Mouse (Mus musculus) hindbrain, postnatal 0 days (tissue): ENCODE results near the gene Gm14147. TPM values are rescaled to one million over a fixed set of nuclear protein-coding genes. Genes with fewer than 3 reads are reported as not detected.
"Not testable (repeated sequence)": the region's sequence is repeated elsewhere in the genome, so short reads cannot be mapped to it uniquely, and the experiment has no call there.

ENCODE experiments used
- ATAC-seq: fragments of 200-750 bp; cut with Nextera tagmentation; 2 replicates; pipeline ENCODE4 v1.8.0; 2017; ENCODE audit warnings: mild to moderate bottlenecking, moderate TSS enrichment, moderate library complexity
- DNase-seq: peaks from one replicate; pipeline ENCODE4 v3.0.0-alpha.2; 2015; ENCODE audit warnings: low spot score
- H3K27ac ChIP-seq: fragments of 300-500 bp; sonication (generic); 2 replicates; pipeline ENCODE4 v1.5.1; 2014; ENCODE audit warnings: mild to moderate bottlenecking
- H3K27me3 ChIP-seq: fragments of 300-500 bp; sonication (generic); 2 replicates; pipeline ENCODE4 v1.6.1; 2014; ENCODE audit warnings: low read length, mixed read lengths; ENCODE audit not compliant: insufficient read depth
- H3K36me3 ChIP-seq: fragments of 300-500 bp; sonication (generic); 2 replicates; pipeline ENCODE4 v1.6.1; 2014; ENCODE audit warnings: low read length, mixed read lengths; ENCODE audit not compliant: insufficient read depth
- H3K4me1 ChIP-seq: fragments of 300-500 bp; sonication (generic); 2 replicates; pipeline ENCODE4 v1.6.1; 2014; ENCODE audit warnings: antibody characterized with exemption, low read length, mixed read lengths; ENCODE audit not compliant: insufficient read depth
- H3K4me2 ChIP-seq: fragments of 300-500 bp; sonication (generic); 2 replicates; pipeline ENCODE4 v1.6.1; 2014; ENCODE audit warnings: low read depth, mild to moderate bottlenecking, low read length, moderate library complexity, mixed read lengths
- H3K4me3 ChIP-seq: fragments of 300-500 bp; sonication (generic); 2 replicates; pipeline ENCODE4 v1.5.1; 2014; ENCODE audit warnings: low read length
- H3K9ac ChIP-seq: fragments of 300-500 bp; sonication (generic); replicated peaks from 2 replicates; pipeline ENCODE4 v1.6.1; 2014; ENCODE audit warnings: mild to moderate bottlenecking, low read length, moderate library complexity, mixed read lengths
- H3K9me3 ChIP-seq: fragments of 300-500 bp; sonication (generic); 2 replicates; pipeline ENCODE4 v1.6.1; 2016; ENCODE audit warnings: low read length, mixed read lengths
- CTCF ChIP-seq: IDR thresholded peaks from 2 replicates; pipeline ENCODE4 v1.5.1; 2016; ENCODE audit warnings: antibody characterized with exemption, control low read depth, low read depth
- WGBS: fragments of 180-500 bp; shearing (Covaris S2); extraction: QIAGEN DNeasy Blood & Tissue Kit; methylation state at CpG from one replicate; pipeline ENCODE4 v1.1.7; 2014; 5-methylcytosine and 5-hydroxymethylcytosine counted together
- polyA plus RNA-seq: library from polyadenylated mRNA; unstranded; fragments of >200 nt; fragmentation: Nextera tagmentation; extraction: Ambion mirVana; gene quantifications from 2 replicates; pipeline ENCODE4 v1.2.1, GENCODE M21; 2015
- total RNA-seq: library from RNA; depleted of rRNA; stranded (reverse); fragments of >200 nt; gene quantifications from 2 replicates; pipeline ENCODE4 v1.2.3, GENCODE M21; 2014; rRNA removed

The Gm14147 gene
- total RNA-seq (not detected in 2 replicates), polyA plus RNA-seq (not detected in 2 replicates)

DNA sequence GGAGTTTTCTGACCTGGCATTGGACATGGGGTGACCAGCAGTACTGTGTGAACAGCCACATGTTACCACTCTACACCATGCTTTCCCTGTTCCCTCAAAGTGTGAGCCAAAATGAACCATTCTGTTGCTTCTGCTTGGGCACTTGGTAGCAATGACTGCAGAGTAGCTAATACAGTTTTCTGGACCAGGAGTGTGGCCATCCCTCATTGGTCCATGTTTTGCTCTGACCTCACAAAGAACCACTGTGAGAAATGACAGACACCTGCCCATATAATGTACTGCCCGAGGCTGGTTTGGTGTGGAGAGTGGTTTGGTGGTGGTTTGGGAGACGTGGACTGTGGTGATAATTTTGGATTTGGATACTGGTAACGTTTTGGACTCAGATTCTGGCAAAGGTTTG, at the start of gene Gm14147:
Gene Gm14147 (plus strand): TSS at position 301 of the 400 bp plus-strand sequence.
- H3K27me3 ChIP-seq, H3K4me3 ChIP-seq, ATAC-seq, H3K9ac ChIP-seq, H3K4me1 ChIP-seq, H3K27ac ChIP-seq, H3K4me2 ChIP-seq, H3K36me3 ChIP-seq, H3K9me3 ChIP-seq, DNase-seq: not testable (repeated sequence)
- WGBS = no CpG with 5 or more reads among the region's 3 CpGs

DNA sequence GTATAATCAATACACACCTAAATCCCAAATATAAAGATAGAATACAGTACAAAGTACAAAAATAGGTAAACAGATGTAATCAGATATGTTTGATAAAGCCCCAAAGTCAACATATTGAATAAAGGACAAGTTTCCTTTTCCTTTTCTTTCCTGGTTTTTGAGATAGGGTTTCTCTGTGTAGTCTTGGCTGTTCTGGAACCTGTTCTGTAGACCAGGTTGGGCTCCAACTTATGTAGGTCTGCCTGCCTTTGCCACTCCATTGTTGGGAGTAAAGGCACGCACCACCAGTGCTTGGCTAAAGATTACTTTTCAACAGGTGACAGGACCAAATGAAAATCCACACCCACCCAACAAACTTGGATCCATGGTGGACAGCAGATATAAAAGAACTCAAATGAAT, 41.4 kb upstream of the Gm14147 start:
- H3K9ac ChIP-seq = no peak overlapping the region
- H3K4me2 ChIP-seq = no peak overlapping the region
- no peaks in the 10 kb centered on the region for H3K27me3 ChIP-seq
- no peak overlapping the region for H3K27ac ChIP-seq
- DNase-seq (no peak), ATAC-seq (no peak)
- no peak overlapping the region for H3K4me3 ChIP-seq
- TF ChIP-seq CTCF = no peak
- no peaks in the 10 kb centered on the region for H3K36me3 ChIP-seq
- 0 out of 2 replicates have a peak, but pooled peaks cover 2% of the 10 kb centered on the region for H3K9me3 ChIP-seq
- H3K4me1 ChIP-seq = no peaks in the 10 kb centered on the region
- 86% methylated on average over 1 of the region's 1 CpGs for WGBS

GRCm38 (mm10) chr2:151092250-151092649, 5.8 kb upstream of the Gm14147 start, which contains the start of gene Gm14151:
Gene Gm14151, minus strand, starts transcription at chr2:151092350.
- H3K27me3 ChIP-seq, H3K36me3 ChIP-seq, H3K27ac ChIP-seq, ATAC-seq, H3K4me2 ChIP-seq, H3K4me1 ChIP-seq, H3K4me3 ChIP-seq, H3K9ac ChIP-seq, H3K9me3 ChIP-seq, DNase-seq: not testable (repeated sequence)
- no CpG with 5 or more reads among the region's 3 CpGs for WGBS

Other genes starting within 250 kb of the Gm14147 start
- 158 and 167 TPM in 2 replicates for gene Abhd12, start 193.5 kb upstream of the Gm14147 start, total RNA-seq
- gene Abhd12, start 193.5 kb upstream of the Gm14147 start, polyA plus RNA-seq = 161 and 164 TPM in 2 replicates
- gene Gins1, start 192.8 kb upstream of the Gm14147 start, total RNA-seq = 5.4 and 8.6 TPM in 2 replicates
- gene Gins1, start 192.8 kb upstream of the Gm14147 start, polyA plus RNA-seq = 12.7 and 14.9 TPM in 2 replicates
- 3.1 and 7.3 TPM in 2 replicates for gene Ninl, start 58.9 kb upstream of the Gm14147 start, total RNA-seq
- 2.7 and 3.2 TPM in 2 replicates for gene Ninl, start 58.9 kb upstream of the Gm14147 start, polyA plus RNA-seq
- 10.2 and 11.8 TPM in 2 replicates for gene Nanp, start 58.8 kb upstream of the Gm14147 start, total RNA-seq
- gene Nanp, start 58.8 kb upstream of the Gm14147 start, polyA plus RNA-seq = 39.0 and 39.3 TPM in 2 replicates
- not detected in 2 replicates for gene Gm14151, start 5.9 kb upstream of the Gm14147 start, total RNA-seq
- not detected in 2 replicates for gene Gm14151, start 5.9 kb upstream of the Gm14147 start, polyA plus RNA-seq